In genomic region chr4:57561055-57561454, GRCm38 (mm10) we compare ENCODE assay signal across 8 mouse cellular contexts. TPM values are rescaled to one million over a fixed set of nuclear protein-coding genes. Genes with fewer than 3 reads are reported as not detected.
DNase-seq lines count a peak whose midpoint lies in the region; ATAC-seq and TF ChIP-seq lines count a peak whose summit lies in the region.

No protein-coding gene starts in this region.

- no peak for TF ChIP-seq EP300 in heart, adult 2 months (IDR thresholded peaks at IDR 0.05; ENCODE audit: insufficient read depth, low read depth, low read length)

- H3K9me3 ChIP-seq in kidney, postnatal 0 days (replicated peaks; ENCODE audit: low read length): no peaks in the 10 kb centered on the region

- no peak overlapping the region for H3K9ac ChIP-seq in kidney, postnatal 0 days (ENCODE audit: low read depth, low read length)
- peak overlapping the region; percentile 25 for H3K9ac ChIP-seq in heart, adult 2 months (ENCODE audit: low read depth, low read length)

- no peak overlapping the region for H3K4me2 ChIP-seq in kidney, postnatal 0 days (ENCODE audit: low read length)

- TF ChIP-seq POLR2A in heart, adult 2 months (IDR thresholded peaks at IDR 0.05; ENCODE audit: insufficient read depth, low read depth, low read length): no peak

- no peaks in the 10 kb centered on the region for H3K79me2 ChIP-seq in heart, adult 2 months (replicated peaks; ENCODE audit: control insufficient read depth, insufficient read depth, low read length)

- H3K36me3 ChIP-seq in kidney, postnatal 0 days (ENCODE audit: insufficient read depth, low read length): no peaks in the 10 kb centered on the region
- peaks cover 2% of the 10 kb centered on the region; the same call in 1 of the 2 replicates for H3K36me3 ChIP-seq in heart, adult 2 months (ENCODE audit: control insufficient read depth, insufficient read depth, low read length)

- intact Hi-C loops in heart, adult 2 months (cut with DNase I): loop anchor here (5.0 kb wide), 1 partner anchor 39 kb away; no protein-coding TSS in a partner anchor
- intact Hi-C loops in left cerebral cortex, postnatal 14 days (cut with DNase I): no loop called here

- no peak for TF ChIP-seq CTCF in kidney, postnatal 0 days (IDR thresholded peaks at IDR 0.05; ENCODE audit: low read depth)
- 0 out of 2 replicates have a peak, but pooled peaks have one; percentile 13 for TF ChIP-seq CTCF in heart, adult 2 months (IDR thresholded peaks at IDR 0.05)

- ATAC-seq in kidney, postnatal 0 days (replicated peaks; ENCODE audit: low FRiP score, low read depth): no peak

- DNase-seq in kidney, postnatal 0 days (ENCODE audit: low spot score): no peak
- DNase-seq in kidney, adult 8-10 months: no peak
- peak in 1 of 2 experiments; percentile 40 for DNase-seq in heart, adult 2 months
- peak; percentile 76 to 83 for DNase-seq in left cerebral cortex, postnatal 14 days (ENCODE audit: low spot score in 2 of 2)
- DNase-seq in right cerebral cortex, postnatal 36 days (ENCODE audit: low spot score in 2 of 2): peak; percentile 66 to 83
- DNase-seq in liver: no peak
- no peak for DNase-seq in spleen, postnatal 10 days (ENCODE audit: low spot score in 2 of 2)
- DNase-seq in thymus, postnatal 36 days: no peak

- no peaks in the 10 kb centered on the region for H3K4me1 ChIP-seq in kidney, postnatal 0 days (replicated peaks; ENCODE audit: insufficient read depth, low read length)
- peaks cover 2% of the 10 kb centered on the region for H3K4me1 ChIP-seq in heart, adult 2 months (ENCODE audit: control insufficient read depth, insufficient read depth, low read length)

- 0 out of 2 replicates have a peak overlapping the region, but pooled peaks have one; percentile 8 for H3K27ac ChIP-seq in kidney, postnatal 0 days
- peak overlapping the region; percentile 73 for H3K27ac ChIP-seq in heart, adult 2 months

- H3K4me3 ChIP-seq in kidney, postnatal 0 days (replicated peaks; ENCODE audit: low read depth, low read length): no peak overlapping the region
- H3K4me3 ChIP-seq in heart, adult 2 months: no peak overlapping the region

- no peaks in the 10 kb centered on the region for H3K27me3 ChIP-seq in kidney, postnatal 0 days (ENCODE audit: insufficient read depth, low read length)
- no peaks in the 10 kb centered on the region for H3K27me3 ChIP-seq in heart, adult 2 months (ENCODE audit: control insufficient read depth, insufficient read depth, low read length)

- 71% methylated on average over 6 of the region's 6 CpGs for WGBS in kidney, postnatal 0 days
- 34% methylated on average over 6 of the region's 6 CpGs for WGBS in heart, adult 2 months

RNA-seq across cellular contexts. Expression of gene Pakap, which starts 6.9 kb away (rescaled TPM):
- 11.5 and 14.6 TPM in 2 replicates for polyA plus RNA-seq in kidney, postnatal 0 days (2015; fragmentation: Nextera tagmentation; extraction: Ambion mirVana)
- 10 to 100 TPM; 33.7 to 35.2 TPM for total RNA-seq in heart, adult 2 months (2021)
- 3.3 and 7.6 TPM in 2 replicates for polyA plus RNA-seq in heart, adult 2 months (2012; rRNA removed)
- 10 to 100 TPM; 20.4 to 21.3 TPM for total RNA-seq in left cerebral cortex, postnatal 14 days (2021)

Comparison
In these comparisons a context has a peak if more than half of its experiments do, and no peak if none do; other contexts are left out.
1. DNase-seq: peak in left cerebral cortex, postnatal 14 days (2 of 2) and right cerebral cortex, postnatal 36 days (2 of 2); none in kidney, postnatal 0 days (single experiment), kidney, adult 8-10 months (0 of 2), liver (single experiment), spleen, postnatal 10 days (0 of 2) and thymus, postnatal 36 days (0 of 2).